Mouse (Mus musculus) kidney, adult 2 months (tissue): ENCODE measurements around the gene Trim2.

Experiments used
- CTCF ChIP-seq: fragments of 200-500 bp; conservative IDR thresholded peaks from 2 replicates; pipeline ENCODE4 v1.5.1; 2011; ENCODE audit warnings: low read depth, mild to moderate bottlenecking, control low read depth, low read length, moderate library complexity, mixed read lengths; ENCODE audit not compliant: insufficient read depth, insufficient read length
- POLR2A ChIP-seq: fragments of 200-500 bp; IDR thresholded peaks from one replicate; pipeline ENCODE4 v1.6.1; 2011; ENCODE audit warnings: low read depth, low read length, control low read depth

GRCm38 (mm10) chr3:84189629-84190173 is 117.0 kb downstream of the Trim2 start:
- no peak for TF ChIP-seq POLR2A
- no peak for TF ChIP-seq CTCF
